In genomic region chr12:29904101-29904874, GRCm38 (mm10) we compare ENCODE assay signal across 16 mouse cellular contexts. TPM values are rescaled to one million over a fixed set of nuclear protein-coding genes. Genes with fewer than 3 reads are reported as not detected.
DNase-seq lines count a peak whose midpoint lies in the region; ATAC-seq and TF ChIP-seq lines count a peak whose summit lies in the region.
"Had no signal": no experiment of that assay in that cellular context is flagged by ENCODE, and none has a peak within 500 bp of the region (broad histone marks: within the 10 kb centered on the region; RNA-seq: fewer than 3 reads in every experiment).

No protein-coding gene starts in this region.

- H3K4me3 ChIP-seq in left cerebral cortex, adult 2 months = no peak overlapping the region
- no peak overlapping the region for H3K4me3 ChIP-seq in gastrocnemius, adult 2 months
- no peak overlapping the region for H3K4me3 ChIP-seq in kidney, embryonic 14.5 days (ENCODE audit: low read length)
- H3K4me3 ChIP-seq: embryonic facial prominence, embryonic 10.5 days; forebrain, embryonic 10.5 days; kidney, embryonic 15.5 days; neural tube, embryonic 12.5 days; stomach, embryonic 15.5 days had no signal

- 82% methylated on average over 4 of the region's 4 CpGs for WGBS in kidney, embryonic 14.5 days

- H3K36me3 ChIP-seq in kidney, embryonic 14.5 days (ENCODE audit: control insufficient read depth, insufficient read depth, low read length) = no peaks in the 10 kb centered on the region
- H3K36me3 ChIP-seq: embryonic facial prominence, embryonic 10.5 days; forebrain, embryonic 10.5 days; kidney, embryonic 15.5 days; neural tube, embryonic 12.5 days; stomach, embryonic 15.5 days had no signal

- TF ChIP-seq CTCF in left cerebral cortex, adult 2 months (IDR thresholded peaks at IDR 0.05) = no peak
- no peak for TF ChIP-seq CTCF in gastrocnemius, adult 2 months (IDR thresholded peaks at IDR 0.05)

- DNase-seq in cerebellum, adult 11-12 months = peak; percentile 46
- no peak for DNase-seq in cerebellum, postnatal 4 days (ENCODE audit: low spot score in 2 of 2)
- peak in 1 of 2 experiments; percentile 29 for DNase-seq in left cerebral cortex, adult 2 months (ENCODE audit: extremely low spot score in 1 of 2, low spot score in 2 of 2)
- no peak for DNase-seq in left cerebral cortex, adult 11 months (ENCODE audit: low spot score)
- DNase-seq in cerebellum, adult 18-20 months = peak; percentile 34 to 53
- DNase-seq in gastrocnemius, adult 2 months = peak; percentile 71
- no peak for DNase-seq in spleen, postnatal 14 days (ENCODE audit: low spot score in 2 of 2)
- DNase-seq: midbrain, embryonic 14.5 days; thymus, postnatal 25 days had no signal

- intact Hi-C loops in left cerebral cortex, adult 2 months (cut with DNase I) = no loop called here
- intact Hi-C loops in gastrocnemius, adult 2 months (cut with DNase I) = no loop called here

- no peak overlapping the region for H3K9ac ChIP-seq in kidney, embryonic 14.5 days (ENCODE audit: low read depth, low read length)
- H3K9ac ChIP-seq: kidney, embryonic 15.5 days; neural tube, embryonic 12.5 days; stomach, embryonic 15.5 days had no signal

- H3K4me1 ChIP-seq in kidney, embryonic 14.5 days (ENCODE audit: control insufficient read depth, insufficient read depth, low read length) = no peaks in the 10 kb centered on the region
- H3K4me1 ChIP-seq: embryonic facial prominence, embryonic 10.5 days; forebrain, embryonic 10.5 days; neural tube, embryonic 12.5 days; stomach, embryonic 15.5 days had no signal

- ATAC-seq in kidney, embryonic 14.5 days (ENCODE audit: low FRiP score, low TSS enrichment) = no peak

- no peaks in the 10 kb centered on the region for H3K9me3 ChIP-seq in kidney, embryonic 14.5 days (ENCODE audit: control insufficient read depth, low read length)
- H3K9me3 ChIP-seq: embryonic facial prominence, embryonic 10.5 days; forebrain, embryonic 10.5 days; kidney, embryonic 15.5 days; neural tube, embryonic 12.5 days; stomach, embryonic 15.5 days had no signal

- peak overlapping the region; percentile 56 for H3K27ac ChIP-seq in left cerebral cortex, adult 2 months
- peak overlapping the region; percentile 53 for H3K27ac ChIP-seq in gastrocnemius, adult 2 months
- no peak overlapping the region for H3K27ac ChIP-seq in kidney, embryonic 14.5 days (ENCODE audit: low read depth, low read length)
- H3K27ac ChIP-seq: embryonic facial prominence, embryonic 10.5 days; forebrain, embryonic 10.5 days; kidney, embryonic 15.5 days; macrophage; neural tube, embryonic 12.5 days; stomach, embryonic 15.5 days had no signal

- H3K27me3 ChIP-seq in kidney, embryonic 14.5 days (ENCODE audit: control insufficient read depth, insufficient read depth, low read length) = no peaks in the 10 kb centered on the region
- H3K27me3 ChIP-seq: kidney, embryonic 15.5 days; neural tube, embryonic 12.5 days; stomach, embryonic 15.5 days had no signal

- H3K4me2 ChIP-seq in kidney, embryonic 14.5 days (replicated peaks; ENCODE audit: low read depth, low read length) = no peak overlapping the region
- H3K4me2 ChIP-seq: kidney, embryonic 15.5 days; neural tube, embryonic 12.5 days; stomach, embryonic 15.5 days had no signal

RNA-seq across cellular contexts. Expression of gene Pxdn, which starts 33.1 kb away (rescaled TPM):
- 10 to 100 TPM; 51.7 to 61.5 TPM for total RNA-seq in left cerebral cortex, adult 2 months (2021)
- total RNA-seq in gastrocnemius, adult 2 months (2021) = 1 to 10 TPM; 6.1 to 8.1 TPM
- 61.6 and 120 TPM in 2 replicates for polyA plus RNA-seq in kidney, embryonic 14.5 days (2014; fragmentation: Nextera tagmentation; extraction: Ambion mirVana)
- polyA plus RNA-seq: macrophage had no signal

Comparison
In these comparisons a context has a peak if more than half of its experiments do, and no peak if none do; other contexts are left out.
1. DNase-seq: peak in cerebellum, adult 11-12 months (single experiment), cerebellum, adult 18-20 months (2 of 2) and gastrocnemius, adult 2 months (single experiment); none in cerebellum, postnatal 4 days (0 of 2), left cerebral cortex, adult 11 months (single experiment) and spleen, postnatal 14 days (0 of 2).
2. RNA of gene Pxdn, which starts 33.1 kb away (total RNA-seq): 51.7 to 61.5 TPM in left cerebral cortex, adult 2 months; 6.1 to 8.1 TPM in gastrocnemius, adult 2 months; every median in the first group is over 4 times any median in the second.